ENCODE assay signal across 9 mouse cellular contexts in genomic region chr10:18371866-18372265, GRCm38 (mm10). TPM values are rescaled to one million over a fixed set of nuclear protein-coding genes. Genes with fewer than 3 reads are reported as not detected.
DNase-seq lines count a peak whose midpoint lies in the region; ATAC-seq and TF ChIP-seq lines count a peak whose summit lies in the region.
"Had no signal": no experiment of that assay in that cellular context is flagged by ENCODE, and none has a peak within 500 bp of the region (broad histone marks: within the 10 kb centered on the region; RNA-seq: fewer than 3 reads in every experiment).

No protein-coding gene starts in this region.

- TF ChIP-seq CTCF in brain, embryonic 14.5 days (IDR thresholded peaks at IDR 0.05; ENCODE audit: borderline replicate concordance, extremely low read depth, insufficient read depth, insufficient read length), result no peak
- no peak for TF ChIP-seq CTCF in hindbrain, postnatal 0 days (IDR thresholded peaks at IDR 0.05; ENCODE audit: low read depth)

- H3K4me3 ChIP-seq in hindbrain, postnatal 0 days (ENCODE audit: low read length), result peak overlapping the region; percentile 19
- H3K4me3 ChIP-seq in midbrain, embryonic 16.5 days (ENCODE audit: low read depth, low read length), result peak overlapping the region; percentile 30
- H3K4me3 ChIP-seq: megakaryocyte, embryonic 14.5 days had no signal

- H3K27ac ChIP-seq in hindbrain, postnatal 0 days, result peak overlapping the region; percentile 62
- no peak overlapping the region for H3K27ac ChIP-seq in midbrain, embryonic 16.5 days (ENCODE audit: low read length)

- H3K4me1 ChIP-seq in hindbrain, postnatal 0 days (ENCODE audit: insufficient read depth, low read length), result peaks cover 12% of the 10 kb centered on the region; the same call in 1 of the 2 replicates
- H3K4me1 ChIP-seq in midbrain, embryonic 16.5 days (ENCODE audit: control insufficient read depth, insufficient read depth, low read length), result no peaks in the 10 kb centered on the region
- H3K4me1 ChIP-seq: megakaryocyte, embryonic 14.5 days had no signal

- 35% methylated on average over 13 of the region's 13 CpGs for WGBS in hindbrain, postnatal 0 days
- 45% methylated on average over 13 of the region's 13 CpGs for WGBS in midbrain, embryonic 16.5 days

- H3K9ac ChIP-seq in hindbrain, postnatal 0 days (replicated peaks; ENCODE audit: low read length), result no peak overlapping the region
- H3K9ac ChIP-seq in midbrain, embryonic 16.5 days (ENCODE audit: low read depth, low read length), result peak overlapping the region; percentile 46; the same call in 1 of the 2 replicates

- ATAC-seq in hindbrain, postnatal 0 days, result peak; percentile 70
- peak; percentile 77 for ATAC-seq in midbrain, embryonic 16.5 days
- ATAC-seq in erythroid progenitor cell, adult 5-6 weeks (replicated peaks; ENCODE audit: low FRiP score, poor library complexity, severe bottlenecking), result no peak
- no peak for ATAC-seq in cerebellum, adult (ENCODE audit: insufficient number of reproducible peaks, low FRiP score, low TSS enrichment)
- no peak for ATAC-seq in granulocyte monocyte progenitor cell, adult 5-6 weeks (replicated peaks; ENCODE audit: poor library complexity, severe bottlenecking)

- peak; percentile 41 to 50 for DNase-seq in cerebellum, postnatal 10 days
- DNase-seq in cerebellum, adult 11-12 months, result no peak
- DNase-seq in brain, embryonic 14.5 days (ENCODE audit: low read depth), result peak; percentile 77
- peak; percentile 62 for DNase-seq in hindbrain, postnatal 0 days (ENCODE audit: low spot score)

- no peak for TF ChIP-seq POLR2A in brain, embryonic 14.5 days (IDR thresholded peaks at IDR 0.05; ENCODE audit: borderline replicate concordance, extremely low read depth, insufficient read depth, insufficient read length, poor library complexity, severe bottlenecking)

- H3K27me3 ChIP-seq in hindbrain, postnatal 0 days (ENCODE audit: insufficient read depth, low read length), result no peaks in the 10 kb centered on the region
- no peaks in the 10 kb centered on the region for H3K27me3 ChIP-seq in midbrain, embryonic 16.5 days (ENCODE audit: control insufficient read depth, insufficient read depth, low read depth, low read length)
- H3K27me3 ChIP-seq: megakaryocyte, embryonic 14.5 days had no signal

- H3K9me3 ChIP-seq in hindbrain, postnatal 0 days (ENCODE audit: low read length), result no peaks in the 10 kb centered on the region
- no peaks in the 10 kb centered on the region for H3K9me3 ChIP-seq in midbrain, embryonic 16.5 days (replicated peaks; ENCODE audit: control insufficient read depth, low read length, poor library complexity, severe bottlenecking)
- H3K9me3 ChIP-seq: megakaryocyte, embryonic 14.5 days had no signal

- no peaks in the 10 kb centered on the region for H3K36me3 ChIP-seq in hindbrain, postnatal 0 days (ENCODE audit: insufficient read depth, low read length)
- H3K36me3 ChIP-seq in midbrain, embryonic 16.5 days (ENCODE audit: control insufficient read depth, insufficient read depth, low read length), result no peaks in the 10 kb centered on the region

- peak overlapping the region; percentile 42 for H3K4me2 ChIP-seq in hindbrain, postnatal 0 days (ENCODE audit: low read depth, low read length)
- H3K4me2 ChIP-seq in midbrain, embryonic 16.5 days (ENCODE audit: low read length), result peak overlapping the region; percentile 51

RNA-seq across cellular contexts. Expression of gene Nhsl1, which starts 53.1 kb away (rescaled TPM):
- 22.4 and 32.2 TPM in 2 replicates for polyA plus RNA-seq in brain, embryonic 14.5 days (2012; rRNA removed)
- 29.6 and 38.9 TPM in 2 replicates for total RNA-seq in hindbrain, postnatal 0 days (2014; rRNA removed)
- polyA plus RNA-seq in hindbrain, postnatal 0 days (2015; fragmentation: Nextera tagmentation; extraction: Ambion mirVana), result 11.9 and 12.0 TPM in 2 replicates
- polyA plus RNA-seq in midbrain, embryonic 16.5 days (2015; fragmentation: Nextera tagmentation; extraction: Ambion mirVana), result 9.2 and 11.5 TPM in 2 replicates
- total RNA-seq in erythroid progenitor cell, adult 5-6 weeks (2015; ENCODE audit: low replicate concordance), result under 0.01 TPM in 1 of 2 replicates, not detected in the other
- total RNA-seq in erythroid progenitor cell, adult 5-6 weeks (2017; ENCODE audit: low replicate concordance), result not detected in 2 replicates
- total RNA-seq in granulocyte monocyte progenitor cell, adult 5-6 weeks (2014; fragmentation: Nextera tagmentation), result 0.15 and 1.7 TPM in 2 replicates
- total RNA-seq in granulocyte monocyte progenitor cell, adult 5-6 weeks (2017), result 0.93 and 1.0 TPM in 2 replicates

Comparison
In these comparisons a context has a peak if more than half of its experiments do, and no peak if none do; other contexts are left out.
1. ATAC-seq: peak in hindbrain, postnatal 0 days (single experiment) and midbrain, embryonic 16.5 days (single experiment); none in erythroid progenitor cell, adult 5-6 weeks (single experiment), cerebellum, adult (single experiment) and granulocyte monocyte progenitor cell, adult 5-6 weeks (single experiment).
2. RNA of gene Nhsl1, which starts 53.1 kb away (total RNA-seq): 29.6 to 38.9 TPM in hindbrain, postnatal 0 days; 0.15 to 1.7 TPM in granulocyte monocyte progenitor cell, adult 5-6 weeks and under 0.01 TPM in erythroid progenitor cell, adult 5-6 weeks; every median in the first group is over 10 times any median in the second.